Mouse (Mus musculus) right cerebral cortex, postnatal 4 days (tissue): Measurements from ENCODE around the gene Nit2.

Experiments
- DNase-seq: peaks from one replicate; pipeline ENCODE4 v3.0.0-alpha.2; 2022

Nit2 gene

GRCm38 (mm10) chr16:57159835-57160234 lies 7.3 kb downstream of the Nit2 start:
- DNase-seq = no peak

GRCm38 (mm10) chr16:57157728-57158127 lies 9.4 kb downstream of the Nit2 start:
- DNase-seq = no peak

- no peak for DNase-seq
These were observed 10.1 kb downstream of the Nit2 start for GRCm38 (mm10) chr16:57157076-57157475.

DNA sequence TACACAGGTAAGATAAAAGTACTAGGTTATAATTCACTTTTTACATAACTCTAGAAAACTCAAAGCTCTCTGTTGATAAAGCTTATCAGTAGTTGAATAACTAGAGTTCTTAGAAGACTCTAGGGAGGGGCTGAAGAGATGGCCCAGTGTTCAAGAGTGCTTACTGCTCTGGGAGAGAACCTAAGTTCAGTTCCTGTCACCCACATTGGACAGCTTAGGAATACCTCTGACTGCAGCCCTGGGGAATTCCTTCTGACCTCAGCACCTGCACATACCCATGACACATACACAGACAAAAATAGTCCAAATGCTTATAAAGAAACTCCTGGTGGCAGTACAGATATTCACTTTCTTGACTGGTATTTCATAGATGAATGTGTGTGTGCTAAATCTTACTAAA lies 11.2 kb downstream of the Nit2 start:
- no peak for DNase-seq

DNA sequence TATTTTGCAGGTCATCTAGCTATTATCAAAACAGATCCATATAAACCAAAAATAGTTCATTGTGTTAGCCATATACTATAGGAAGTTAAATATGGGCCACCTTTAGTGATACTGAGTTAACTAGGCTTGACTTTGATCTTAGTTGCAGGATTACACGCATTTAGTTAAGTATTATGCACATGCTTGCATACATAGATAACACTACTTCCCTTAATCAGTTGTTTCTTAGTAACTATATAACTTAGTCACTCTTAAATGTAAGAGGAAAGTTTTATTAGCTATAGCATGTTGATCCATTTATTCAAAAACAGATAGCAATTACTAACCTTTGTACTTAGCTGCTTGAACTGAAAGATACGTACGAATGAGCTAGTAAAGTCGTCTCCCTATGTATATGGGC lies 15.7 kb downstream of the Nit2 start:
- no peak for DNase-seq

DNA sequence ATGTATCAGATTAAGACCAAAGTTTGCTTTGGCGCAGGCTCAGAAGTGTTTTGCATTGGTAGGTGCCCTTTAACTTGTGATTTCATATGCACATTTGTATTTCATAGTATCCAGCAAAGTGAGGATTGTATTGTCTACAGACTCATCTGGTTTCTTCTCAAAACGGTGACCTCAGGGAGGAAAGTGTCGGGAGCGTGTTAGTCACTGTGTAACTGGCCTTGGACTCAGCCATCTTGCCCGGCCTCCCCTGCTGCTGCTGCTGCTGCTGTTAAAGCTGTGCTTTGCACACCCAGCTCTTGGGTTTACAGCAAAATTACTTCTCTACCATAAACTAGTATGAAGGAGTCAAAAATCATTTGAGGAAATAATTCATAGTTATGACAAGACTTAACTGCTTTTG lies 22.4 kb downstream of the Nit2 start:
- no peak for DNase-seq

- no peak for DNase-seq
These were observed 33.5 kb downstream of the Nit2 start for GRCm38 (mm10) chr16:57133611-57134010.

DNA sequence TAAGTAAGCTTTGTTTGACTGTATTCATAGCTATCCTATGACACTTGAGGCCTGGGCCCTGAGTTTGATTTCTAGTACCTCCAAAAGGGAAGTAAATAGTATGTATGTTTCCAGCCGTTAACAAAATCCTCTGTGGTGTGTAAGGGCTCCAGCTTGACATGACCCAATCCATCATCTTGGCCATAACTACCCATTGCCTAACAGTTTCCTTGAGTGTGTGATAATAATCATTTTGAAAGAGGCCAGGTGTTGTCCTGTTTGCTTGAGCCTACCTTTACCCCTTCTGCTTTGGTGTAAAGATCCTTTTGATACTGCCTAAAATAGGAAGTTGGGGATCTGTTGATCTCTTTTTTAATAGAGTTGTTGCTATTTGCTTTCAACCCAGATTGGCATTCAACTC lies 34.8 kb downstream of the Nit2 start:
- DNase-seq = no peak

DNA sequence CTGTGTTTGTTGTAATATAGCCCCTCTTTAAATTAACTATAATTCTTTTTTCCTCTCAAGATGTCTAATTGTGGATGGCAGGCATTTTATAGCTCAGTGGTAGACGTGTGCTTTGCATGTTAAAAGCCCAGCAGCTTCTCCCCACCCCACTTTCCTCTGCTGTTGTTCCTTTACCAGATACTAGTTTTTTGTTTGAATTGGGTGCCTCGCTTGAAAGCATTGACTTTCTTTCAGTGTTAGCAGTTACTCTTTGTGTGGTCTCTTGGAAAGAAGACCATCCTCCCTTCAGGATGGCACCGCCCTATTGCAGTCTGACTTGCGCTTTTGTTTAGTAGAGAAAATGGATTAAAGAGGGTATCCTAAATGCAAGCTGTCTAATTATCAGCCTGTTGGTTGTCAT lies 35.6 kb downstream of the Nit2 start:
- no peak for DNase-seq

DNA sequence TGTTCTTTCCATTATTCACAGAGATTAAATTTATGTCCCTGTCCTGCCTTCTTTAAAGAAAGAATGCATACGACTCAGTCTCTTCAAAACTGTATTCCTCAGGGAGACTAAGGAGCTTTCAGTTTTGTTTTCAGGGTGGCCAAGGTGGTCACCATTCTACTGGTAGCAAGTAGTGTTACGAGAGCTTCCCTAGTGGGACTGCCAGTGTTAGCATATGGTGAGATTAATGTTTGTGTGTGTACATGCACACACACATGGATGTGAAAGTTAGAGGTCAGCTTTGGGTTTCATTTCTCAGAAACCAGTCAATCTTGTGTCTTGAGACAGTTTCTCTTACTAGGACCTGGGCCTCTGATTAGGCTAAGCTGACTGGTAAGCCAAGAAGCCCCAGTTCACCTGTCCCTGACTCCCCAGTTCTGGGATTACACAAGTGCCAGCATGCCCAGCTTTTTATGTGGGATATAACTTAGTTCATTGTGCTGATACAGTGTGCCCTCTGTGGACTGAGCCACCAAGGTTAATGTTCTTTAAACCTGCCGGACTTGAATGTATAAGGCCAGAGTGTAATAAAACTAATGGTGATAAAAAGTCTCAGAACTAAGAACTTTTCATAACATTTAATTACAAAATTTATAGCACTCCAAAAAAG lies 36.3 kb downstream of the Nit2 start:
- no peak for DNase-seq

- DNase-seq = no peak
These were observed 39.3 kb downstream of the Nit2 start for GRCm38 (mm10) chr16:57127825-57128224.

DNA sequence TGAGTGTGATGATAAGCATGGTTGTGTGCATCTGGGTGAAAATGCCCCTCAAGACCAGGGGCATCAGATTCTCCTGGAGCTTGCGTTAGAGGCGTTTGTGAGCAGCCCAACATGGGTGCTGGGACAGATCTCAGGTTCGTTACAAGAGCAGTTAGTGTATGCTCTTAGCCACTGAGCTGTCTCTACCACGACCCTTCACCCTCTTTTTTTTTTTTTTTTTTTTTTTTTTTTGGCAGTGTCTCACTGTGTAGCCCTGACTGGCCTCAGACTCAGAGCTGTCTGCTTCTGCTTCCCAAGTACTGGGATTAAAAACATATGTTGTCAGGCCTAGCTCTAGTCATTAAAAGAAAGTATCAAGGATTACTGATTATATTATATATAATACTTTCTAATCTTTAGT lies 40.9 kb downstream of the Nit2 start:
- DNase-seq = no peak

DNA sequence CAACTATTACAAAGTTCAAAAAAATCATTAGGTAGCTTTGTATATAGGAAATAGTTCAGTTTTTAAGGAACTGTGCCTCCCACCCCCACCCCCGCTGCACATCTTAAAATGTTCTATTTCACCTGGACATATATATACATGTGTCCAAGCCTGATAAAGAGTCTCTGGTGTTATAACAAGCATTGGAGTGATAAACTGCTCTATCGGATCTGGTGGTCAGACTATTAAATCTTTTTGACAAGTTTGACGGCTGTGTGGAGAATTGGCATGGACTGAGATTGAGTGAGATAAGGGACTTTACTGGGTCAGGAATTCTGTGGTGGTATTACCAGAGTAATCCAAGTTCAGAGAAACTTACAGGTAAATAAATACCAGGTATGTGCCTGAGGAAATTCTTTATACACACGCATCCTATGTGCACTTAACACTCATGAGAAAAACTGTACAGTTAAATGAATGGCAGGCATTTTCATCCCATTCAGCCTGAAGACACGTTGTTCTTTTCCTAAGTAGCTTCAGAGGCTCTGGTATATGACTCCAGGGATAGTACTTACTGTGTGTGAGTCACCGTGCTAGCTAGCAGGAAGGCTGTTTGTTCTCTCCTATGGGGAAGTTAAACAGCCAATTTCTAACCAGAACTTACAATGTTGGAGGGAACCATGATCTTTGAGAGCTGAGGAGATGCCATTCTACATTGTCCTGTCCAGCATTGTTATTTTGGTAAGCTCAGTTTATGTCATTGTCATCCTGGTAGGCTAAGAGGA lies 44.3 kb downstream of the Nit2 start:
- no peak for DNase-seq

DNA sequence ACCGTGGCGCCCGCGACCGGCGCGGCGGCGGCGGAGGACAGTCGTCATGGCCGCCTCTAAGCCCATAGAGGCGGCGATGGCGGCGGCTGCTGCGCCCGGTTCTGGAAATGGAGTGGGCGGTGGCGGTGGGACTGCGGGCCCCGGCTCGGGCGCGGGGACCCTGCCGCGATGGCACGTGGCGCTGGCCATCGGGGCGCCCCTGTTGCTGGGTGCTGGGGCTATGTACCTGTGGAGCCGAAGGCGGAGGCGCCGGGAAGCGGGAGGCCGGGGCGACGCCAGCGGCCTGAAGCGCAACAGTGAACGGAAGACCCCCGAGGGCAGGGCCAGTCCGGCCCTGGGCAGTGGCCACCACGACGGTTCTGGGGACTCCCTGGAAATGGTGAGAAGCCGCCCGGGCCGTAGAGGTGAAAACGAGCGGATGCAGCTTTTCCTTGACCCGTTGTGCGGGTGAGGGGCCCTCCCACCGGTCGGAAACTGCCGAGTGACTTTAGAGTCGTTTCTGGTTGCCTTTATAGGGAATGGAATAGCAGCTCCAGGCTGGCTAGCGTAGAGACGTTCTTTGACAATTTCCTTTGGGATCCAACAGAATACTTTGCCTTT lies 45.2 kb downstream of the Nit2 start:
- DNase-seq = peak; percentile 42

DNA sequence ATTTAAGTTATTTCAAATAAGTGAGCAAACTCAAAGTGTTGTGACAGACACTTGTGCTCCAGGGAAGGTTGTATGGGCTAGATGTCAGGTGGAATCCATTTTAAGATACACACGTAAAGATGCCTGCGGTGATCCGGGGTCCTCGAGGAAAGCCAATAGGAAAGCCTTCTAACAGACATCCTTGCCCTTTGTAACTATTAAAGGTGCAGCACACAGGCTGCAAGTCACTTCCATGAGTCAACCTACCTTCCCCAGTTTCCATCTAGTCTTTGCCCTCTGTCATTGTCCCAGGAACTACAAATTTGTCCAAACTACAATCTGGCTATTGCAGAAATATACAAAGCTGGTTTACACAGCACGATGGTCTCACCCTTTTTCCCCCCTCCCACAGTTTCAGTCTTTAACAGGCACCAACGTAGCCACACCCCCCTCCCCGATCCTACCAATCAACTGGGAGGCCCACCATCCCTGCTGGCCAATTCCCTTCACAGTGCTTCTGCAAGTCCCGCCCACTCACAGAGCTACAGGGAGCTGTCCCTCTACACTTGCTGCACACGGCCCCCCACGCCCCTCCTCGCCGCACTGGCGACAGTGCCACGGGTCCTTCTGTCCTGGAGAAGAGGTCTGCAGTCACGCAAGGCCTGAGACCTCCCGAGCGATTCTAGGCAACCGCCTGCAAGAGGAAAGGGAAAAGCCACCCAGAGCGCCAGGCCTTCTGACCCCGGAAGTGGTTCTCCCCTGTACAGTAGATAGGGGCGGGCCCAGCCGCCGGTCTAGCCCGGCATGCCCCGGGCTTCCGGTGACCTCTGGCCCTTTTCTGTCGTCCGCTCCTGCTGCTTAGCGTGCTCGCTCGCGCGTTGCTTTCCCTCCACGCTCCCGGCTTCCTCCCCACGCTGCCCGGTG lies 46.0 kb downstream of the Nit2 start, which contains the start of gene Tomm70a:
TSS of gene Tomm70a (plus strand) at position 791 of the 903 bp plus-strand sequence.
- DNase-seq = peak; percentile 90

GRCm38 (mm10) chr16:57117562-57117961 lies 49.6 kb downstream of the Nit2 start:
- DNase-seq = no peak

DNA sequence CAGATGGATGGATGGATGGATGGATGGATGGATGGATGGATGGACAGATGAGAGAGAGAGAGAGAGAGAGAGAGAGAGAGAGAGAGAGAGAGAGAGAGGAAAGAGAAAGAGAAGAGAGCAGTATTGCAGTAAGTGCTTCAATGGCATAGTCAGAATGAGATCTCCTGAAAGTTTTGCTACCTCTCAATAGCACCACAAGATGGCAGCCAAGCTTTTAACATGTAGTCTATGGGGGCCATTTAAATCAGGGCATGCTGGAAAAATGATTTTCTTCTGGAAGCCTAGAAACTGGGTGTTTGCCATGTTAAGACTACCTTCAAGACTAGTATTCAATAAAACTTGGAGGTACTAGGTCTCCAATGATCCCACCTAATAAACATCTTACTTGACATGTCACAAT lies 51.1 kb downstream of the Nit2 start:
- DNase-seq = no peak
